Mouse (Mus musculus) heart, embryonic 11.5 days (tissue): ENCODE data around the gene Gin1. TPM values are rescaled to one million over a fixed set of nuclear protein-coding genes. Genes with fewer than 3 reads are reported as not detected.

Source experiments
- ATAC-seq: fragments of 200-750 bp; cut with Nextera tagmentation; replicated peaks from 2 replicates; pipeline ENCODE4 v1.8.0; 2017; ENCODE audit warnings: moderate library complexity; ENCODE audit not compliant: insufficient number of reproducible peaks, low FRiP score, low TSS enrichment
- H3K27ac ChIP-seq: fragments of 300-500 bp; sonication (generic); 2 replicates; pipeline ENCODE4 v1.5.1; 2014; ENCODE audit warnings: mild to moderate bottlenecking, low read depth, low read length
- H3K27me3 ChIP-seq: fragments of 300-500 bp; sonication (generic); 2 replicates; pipeline ENCODE4 v1.6.1; 2014; ENCODE audit warnings: mild to moderate bottlenecking, low read length, mixed read lengths; ENCODE audit not compliant: control insufficient read depth, insufficient read depth
- H3K36me3 ChIP-seq: fragments of 300-500 bp; sonication (generic); 2 replicates; pipeline ENCODE4 v1.6.1; 2014; ENCODE audit warnings: mild to moderate bottlenecking, low read length, moderate library complexity, mixed read lengths; ENCODE audit not compliant: control insufficient read depth, insufficient read depth
- H3K4me1 ChIP-seq: fragments of 300-500 bp; sonication (generic); 2 replicates; pipeline ENCODE4 v1.6.1; 2014; ENCODE audit warnings: low read length; ENCODE audit not compliant: control insufficient read depth, insufficient read depth
- H3K4me2 ChIP-seq: fragments of 300-500 bp; sonication (generic); 2 replicates; pipeline ENCODE4 v1.6.1; 2014; ENCODE audit warnings: mild to moderate bottlenecking, moderate library complexity
- H3K4me3 ChIP-seq: fragments of 300-500 bp; sonication (generic); 2 replicates; pipeline ENCODE4 v1.5.1; 2014; ENCODE audit warnings: low read depth, low read length
- H3K9ac ChIP-seq: fragments of 300-500 bp; sonication (generic); 2 replicates; pipeline ENCODE4 v1.6.1; 2014; ENCODE audit warnings: mild to moderate bottlenecking, low read depth, low read length, moderate library complexity
- H3K9me3 ChIP-seq: fragments of 300-500 bp; sonication (generic); replicated peaks from 2 replicates; pipeline ENCODE4 v1.6.1; 2016; ENCODE audit warnings: low read length; ENCODE audit not compliant: control insufficient read depth
- WGBS: fragments of 180-500 bp; shearing (Covaris S2); extraction: QIAGEN DNeasy Blood & Tissue Kit; methylation state at CpG from one replicate; pipeline ENCODE4 v1.1.7; 2014; ENCODE audit not compliant: insufficient replicate concordance; 5-methylcytosine and 5-hydroxymethylcytosine counted together
- polyA plus RNA-seq: library from polyadenylated mRNA; unstranded; fragments of >200 nt; fragmentation: Nextera tagmentation; extraction: Ambion mirVana; gene quantifications from 2 replicates; pipeline ENCODE4 v1.2.1, GENCODE M21; 2014

Gene Gin1
- 12.5 and 16.7 TPM in 2 replicates for polyA plus RNA-seq

DNA sequence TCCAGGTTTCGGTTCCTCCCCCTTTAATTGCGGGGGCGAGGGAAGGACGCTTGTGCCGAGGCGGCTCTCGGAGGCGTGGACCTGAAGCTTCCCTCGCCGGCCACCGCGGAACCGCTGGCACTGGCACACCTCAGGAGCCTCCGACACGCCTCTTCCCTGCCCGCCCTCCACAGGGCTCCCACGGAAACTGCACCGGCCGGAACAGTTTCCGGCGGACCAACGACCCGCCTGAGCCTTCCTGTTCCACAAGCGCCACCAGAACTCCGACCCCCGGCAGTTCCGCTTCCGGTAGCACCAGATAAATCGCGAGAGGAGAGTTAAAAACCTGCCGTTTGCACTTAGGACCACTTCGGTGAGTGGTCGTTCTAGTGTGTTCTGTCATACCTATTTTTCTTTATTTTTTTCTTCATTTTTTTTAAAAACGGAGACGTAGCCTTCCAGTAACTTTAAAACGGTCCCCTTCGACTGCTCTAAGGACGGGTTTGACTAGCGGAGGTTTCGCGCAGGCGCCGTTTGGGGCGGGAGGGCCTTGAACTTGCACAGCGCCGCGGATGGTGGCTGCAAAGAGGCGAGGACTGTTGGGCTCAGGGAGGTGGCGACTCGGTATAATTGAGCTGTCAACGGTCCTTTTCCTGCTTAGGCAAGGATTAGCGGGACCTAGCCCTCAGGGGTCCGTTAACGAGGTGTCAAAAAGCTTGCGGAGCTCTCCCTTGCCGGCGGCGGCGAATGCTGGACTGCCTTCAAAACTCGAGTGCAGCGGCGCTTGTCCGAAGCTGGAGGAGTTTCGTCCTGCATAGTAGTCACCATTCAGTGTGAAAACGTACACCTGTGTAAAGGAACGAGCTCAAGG is at the start of gene Gin1, which contains the start of gene Ppip5k2:
Gin1 (plus strand) TSS at position 269 of the 850 bp plus-strand sequence.
Ppip5k2 (minus strand) TSS at position 508 of the 850 bp plus-strand sequence.
- Histone ChIP-seq H3K27me3 (no peaks in the 10 kb centered on the region), H3K4me2 (peak within 1 kb of the TSS; percentile 70), H3K4me3 (peak within 1 kb of the TSS; percentile 99), H3K9me3 (no peaks in the 10 kb centered on the region), H3K9ac (peak within 1 kb of the TSS; percentile 89), H3K36me3 (no peaks in the 10 kb centered on the region), H3K4me1 (peaks cover 6% of the 10 kb centered on the region), H3K27ac (peak within 1 kb of the TSS; percentile 82)
- peak; percentile 99 for ATAC-seq
- WGBS: under 1% methylated on average over 66 of the region's 66 CpGs

DNA sequence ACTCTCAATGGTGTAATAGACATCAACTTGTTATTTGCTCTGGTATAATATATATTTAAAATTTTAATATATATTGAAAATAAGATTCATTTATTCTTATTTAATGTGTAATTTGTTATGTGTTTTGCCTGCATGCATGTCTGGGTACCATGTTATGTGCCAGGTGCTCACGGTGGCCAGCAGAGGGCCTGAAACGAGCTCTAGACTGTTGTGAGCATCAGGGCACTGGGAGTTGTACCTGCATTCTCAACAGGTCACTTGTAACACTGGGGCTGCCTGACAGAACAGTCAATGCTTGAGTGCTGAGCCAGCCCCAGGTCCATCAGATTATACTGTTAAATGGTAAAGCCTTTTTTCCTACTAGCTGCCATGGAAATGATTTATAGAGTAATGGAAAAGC is 43.2 kb upstream of the Gin1 start:
- H3K27ac ChIP-seq: no peak overlapping the region
- no peaks in the 10 kb centered on the region for H3K4me1 ChIP-seq
- H3K4me2 ChIP-seq: no peak overlapping the region
- H3K36me3 ChIP-seq: peaks cover 11% of the 10 kb centered on the region; the same call in 1 of the 2 replicates
- no peak overlapping the region for H3K4me3 ChIP-seq
- no peak overlapping the region for H3K9ac ChIP-seq
- H3K9me3 ChIP-seq: no peaks in the 10 kb centered on the region
- no peaks in the 10 kb centered on the region for H3K27me3 ChIP-seq
- no peak for ATAC-seq
- 68% methylated on average over 2 of the region's 2 CpGs for WGBS

DNA sequence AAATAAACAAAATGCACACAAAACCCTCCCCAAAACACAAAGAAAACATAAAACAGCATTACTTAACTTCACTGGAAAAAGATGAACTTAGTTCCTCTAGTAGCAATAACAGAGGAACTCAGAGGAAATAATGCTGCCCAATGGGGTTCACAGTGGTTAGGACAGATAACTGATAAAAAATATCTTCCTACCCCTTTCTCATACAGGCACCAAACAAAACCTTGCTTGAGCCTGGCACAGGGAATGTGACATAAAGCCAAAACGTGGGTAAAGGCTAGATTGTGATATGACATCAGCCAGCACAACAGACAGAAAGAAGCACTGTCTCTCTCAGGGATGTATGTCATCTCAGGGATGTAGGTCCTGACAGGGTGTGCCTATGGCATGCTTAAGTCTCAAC is 40.6 kb upstream of the Gin1 start:
- peaks cover 6% of the 10 kb centered on the region; the same call in 1 of the 2 replicates for H3K36me3 ChIP-seq

DNA sequence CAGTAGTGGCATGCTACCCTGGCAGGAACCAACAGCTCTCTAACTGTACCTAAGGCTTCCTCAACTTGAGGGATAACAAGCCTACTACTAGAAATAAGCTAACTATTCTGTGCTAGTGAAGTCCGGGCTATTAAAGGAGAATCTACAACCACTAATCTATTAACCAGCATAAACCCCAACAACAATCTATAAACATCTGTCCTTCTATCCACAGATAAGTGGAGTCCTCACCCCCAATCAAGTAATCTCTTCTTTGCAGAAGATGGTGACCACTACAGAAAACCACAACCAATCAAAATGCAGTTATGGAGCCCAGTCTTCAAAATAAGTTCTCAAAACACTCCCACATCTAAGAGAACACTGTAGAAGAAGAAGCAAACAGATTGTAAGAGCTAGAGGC is 26.9 kb upstream of the Gin1 start:
- H3K4me2 ChIP-seq: no peak overlapping the region
- peaks cover 20% of the 10 kb centered on the region for H3K36me3 ChIP-seq
- H3K4me3 ChIP-seq: no peak overlapping the region
- no peak overlapping the region for H3K27ac ChIP-seq
- no peak for ATAC-seq
- WGBS: 100% methylated on average over 1 of the region's 1 CpGs
- H3K27me3 ChIP-seq: no peaks in the 10 kb centered on the region
- peaks cover 3% of the 10 kb centered on the region; the same call in 1 of the 2 replicates for H3K4me1 ChIP-seq
- H3K9ac ChIP-seq: no peak overlapping the region
- H3K9me3 ChIP-seq: no peaks in the 10 kb centered on the region

More for the DNA sequence above, 40.6 kb upstream of the Gin1 start:
- no peak for ATAC-seq
- 57% methylated on average over 1 of the region's 1 CpGs for WGBS
- Histone ChIP-seq H3K4me3 (no peak overlapping the region), H3K4me1 (no peaks in the 10 kb centered on the region), H3K4me2 (no peak overlapping the region), H3K9ac (no peak overlapping the region), H3K27me3 (no peaks in the 10 kb centered on the region), H3K27ac (no peak overlapping the region), H3K9me3 (no peaks in the 10 kb centered on the region)

DNA sequence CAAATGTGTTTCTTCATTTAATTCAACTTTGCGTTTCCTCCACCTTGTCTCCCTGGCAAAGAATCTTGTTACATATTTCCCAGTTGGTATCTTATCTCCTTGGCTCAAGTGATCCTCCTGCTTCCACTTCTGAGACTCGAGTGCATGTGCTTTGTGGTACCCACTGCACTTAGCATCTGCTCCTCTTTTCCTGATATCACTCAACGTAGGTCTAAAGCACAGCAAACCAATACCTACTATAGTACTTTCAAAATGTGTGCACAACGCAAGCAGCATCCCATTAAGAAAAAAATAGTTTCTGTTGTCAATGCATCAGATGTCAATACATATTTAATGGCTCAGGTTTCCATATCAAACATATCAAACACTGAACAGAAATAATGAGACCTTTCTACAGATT is 24.3 kb upstream of the Gin1 start:
- Histone ChIP-seq H3K4me3 (no peak overlapping the region), H3K9ac (no peak overlapping the region), H3K36me3 (peaks cover 12% of the 10 kb centered on the region), H3K9me3 (no peaks in the 10 kb centered on the region), H3K27me3 (no peaks in the 10 kb centered on the region), H3K4me2 (no peak overlapping the region), H3K4me1 (peaks cover 3% of the 10 kb centered on the region; the same call in 1 of the 2 replicates), H3K27ac (no peak overlapping the region)
- WGBS: 50% methylated on average over 4 of the region's 4 CpGs
- no peak for ATAC-seq

DNA sequence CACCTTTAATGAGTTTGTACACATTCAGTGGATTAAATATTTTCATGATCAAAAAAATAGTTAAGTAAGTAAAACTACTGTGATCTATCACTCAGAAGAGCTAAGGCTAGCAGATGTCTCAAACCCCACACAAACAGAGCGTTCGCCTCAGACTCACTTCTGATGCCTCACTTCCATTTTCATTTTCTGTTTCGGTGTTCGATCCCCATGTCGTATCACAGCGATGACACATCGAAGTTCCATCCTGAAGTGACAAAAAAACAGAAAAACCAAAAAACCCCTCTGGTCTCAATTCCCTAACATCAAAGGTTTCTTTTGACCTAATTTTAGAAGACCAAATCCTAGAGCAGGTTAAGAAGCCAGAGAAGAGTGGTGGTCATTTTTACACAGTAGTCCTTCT is 23.7 kb upstream of the Gin1 start:
- Histone ChIP-seq H3K27ac (no peak overlapping the region), H3K4me1 (peaks cover 3% of the 10 kb centered on the region; the same call in 1 of the 2 replicates), H3K9me3 (no peaks in the 10 kb centered on the region), H3K4me3 (no peak overlapping the region), H3K9ac (no peak overlapping the region), H3K27me3 (no peaks in the 10 kb centered on the region), H3K4me2 (no peak overlapping the region), H3K36me3 (peaks cover 10% of the 10 kb centered on the region; the same call in 1 of the 2 replicates)
- no peak for ATAC-seq
- WGBS: 96% methylated on average over 7 of the region's 7 CpGs

DNA sequence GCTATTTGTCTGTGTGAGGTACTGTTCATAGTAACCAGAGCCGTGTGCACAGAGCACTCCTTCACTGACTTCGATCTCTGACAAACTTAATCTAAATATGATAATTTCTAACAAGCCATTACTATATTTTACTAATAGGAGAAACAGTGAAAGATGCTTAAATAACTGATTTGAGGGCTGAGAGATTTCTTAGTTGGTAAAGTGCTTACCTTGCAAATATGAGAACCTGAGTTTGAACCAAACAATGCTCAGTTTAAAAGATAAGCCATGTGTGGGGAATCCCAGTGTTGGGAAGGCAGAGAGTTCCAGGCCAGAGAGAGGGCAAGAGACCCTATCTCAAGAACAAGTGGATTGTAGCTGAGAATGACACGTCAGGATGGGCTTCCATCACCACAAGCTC is 21.8 kb upstream of the Gin1 start:
- no peak for ATAC-seq
- Histone ChIP-seq H3K4me2 (no peak overlapping the region), H3K9ac (no peak overlapping the region), H3K4me3 (no peak overlapping the region), H3K27me3 (no peaks in the 10 kb centered on the region), H3K36me3 (peaks cover 10% of the 10 kb centered on the region; the same call in 1 of the 2 replicates), H3K9me3 (no peaks in the 10 kb centered on the region), H3K27ac (no peak overlapping the region), H3K4me1 (peaks cover 3% of the 10 kb centered on the region; the same call in 1 of the 2 replicates)
- 82% methylated on average over 3 of the region's 3 CpGs for WGBS

DNA sequence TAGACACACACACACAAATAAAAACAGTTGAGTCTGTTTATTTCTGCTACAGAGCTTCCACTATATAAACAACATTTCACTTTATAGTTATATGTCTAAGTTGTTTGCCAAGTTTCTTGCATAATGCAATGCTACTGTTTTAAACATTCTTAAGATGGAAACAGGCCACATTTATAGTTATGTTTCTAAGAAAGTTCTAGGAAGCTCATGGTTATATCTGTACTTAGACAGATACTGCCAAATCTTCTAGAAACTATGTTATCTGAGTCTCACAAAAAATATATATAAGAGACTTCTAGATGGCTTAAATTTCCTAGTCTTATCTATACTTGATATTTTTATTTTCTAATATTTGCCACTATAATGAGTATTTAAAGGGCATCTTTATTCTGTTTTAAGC is 16.8 kb upstream of the Gin1 start:
- Histone ChIP-seq H3K9me3 (no peaks in the 10 kb centered on the region), H3K9ac (no peak overlapping the region), H3K4me2 (no peak overlapping the region), H3K27ac (no peak overlapping the region), H3K36me3 (0 out of 2 replicates have a peak, but pooled peaks cover 6% of the 10 kb centered on the region), H3K4me3 (no peak overlapping the region), H3K4me1 (no peaks in the 10 kb centered on the region), H3K27me3 (no peaks in the 10 kb centered on the region)
- no peak for ATAC-seq
